Mouse (Mus musculus) Patski (cell line): ENCODE data around the gene Fam111a. TPM values are rescaled to one million over a fixed set of nuclear protein-coding genes. Genes with fewer than 3 reads are reported as not detected.

Experiments used
- ATAC-seq: fragments of 100-300 bp; one replicate; pipeline ENCODE4 v1.8.0; 2021
- CTCF ChIA-PET: fragments of 350-600 bp; sonication (Branson Sonifier 250); formaldehyde crosslinking; loops from one replicate; lab custom pipeline; 2022; ENCODE audit warnings: inconsistent platforms; lab: Charles Lee
- POLR2A ChIA-PET: fragments of 350-600 bp; sonication (Branson Sonifier 250); formaldehyde crosslinking; loops from one replicate; lab custom pipeline; 2022; ENCODE audit warnings: antibody characterized with exemption, inconsistent platforms; lab: Charles Lee
- DNase-seq: peaks from one replicate; pipeline ENCODE4 v3.0.0-alpha.2; 2011; ENCODE audit warnings: low read depth, low spot score
- H3K27me3 ChIP-seq: fragments of 371-371 bp; one replicate; pipeline ENCODE4 v1.5.1; 2021
- CTCF ChIP-seq: fragments of 100-300 bp; IDR thresholded peaks from one replicate; pipeline ENCODE4 v1.5.1; 2021
- in situ Hi-C: fragments of 300-500 bp; cut with MboI; formaldehyde crosslinking; loops from 3 replicates; pipeline ENCODE4 v1.11.1; 2018; ENCODE audit warnings: low pct_unique_long_range_greater_than_20kb, mixed read lengths
- polyA plus RNA-seq: library from polyadenylated mRNA; unstranded; gene quantifications from one replicate; pipeline ENCODE4 v1.2.3, GENCODE M21; 2021

Fam111a gene
- polyA plus RNA-seq, 1 experiment from 2014 or later = 0.01 TPM

GRCm38 (mm10) chr19:12598674-12599073 lies 53.1 kb downstream of the Fam111a start:
- POLR2A ChIA-PET = interaction anchor here (1.0 kb wide), 1 partner anchor 197 kb away, joined by 3 read pairs; the partner anchor contains the start of genes Lpxn and Zfp91
- ATAC-seq (no peak), DNase-seq (no peak)
- CTCF ChIA-PET = interaction anchor here (0.6 to 1.7 kb wide), 5 partner anchors 20 to 197 kb away, joined by 3 to 5 read pairs (median 3); partner anchors contain the start of genes Lpxn and Zfp91
- TF ChIP-seq CTCF = no peak
- no peaks in the 10 kb centered on the region for H3K27me3 ChIP-seq
- in situ Hi-C loops = no loop called here

GRCm38 (mm10) chr19:12599674-12600073 lies 54.1 kb downstream of the Fam111a start, which contains the start of gene Gm4952:
TSS of gene Gm4952 (plus strand) at chr19:12599974.
- in situ Hi-C loops = no loop called here
- DNase-seq = no peak
- TF ChIP-seq CTCF = no peak
- H3K27me3 ChIP-seq = no peaks in the 10 kb centered on the region
- ATAC-seq = no peak
- POLR2A ChIA-PET = no interaction called here
- CTCF ChIA-PET = interaction anchor here (0.9 to 1.7 kb wide), 5 partner anchors 19 to 206 kb away, joined by 3 to 5 read pairs (median 4); partner anchors contain the start of genes Lpxn and Zfp91

GRCm38 (mm10) chr19:12600684-12601480 lies 55.3 kb downstream of the Fam111a start:
- ChIA-PET CTCF (no interaction called here), POLR2A (no interaction called here)
- H3K27me3 ChIP-seq = no peaks in the 10 kb centered on the region
- DNase-seq = no peak
- no peak for ATAC-seq
- in situ Hi-C loops = no loop called here
- no peak for TF ChIP-seq CTCF

GRCm38 (mm10) chr19:12608336-12608735 lies 62.8 kb downstream of the Fam111a start:
- ChIA-PET CTCF (no interaction called here), POLR2A (no interaction called here)
- in situ Hi-C loops = no loop called here
- TF ChIP-seq CTCF = no peak
- DNase-seq (no peak), ATAC-seq (no peak)
- peaks cover 3% of the 10 kb centered on the region for H3K27me3 ChIP-seq

- ChIA-PET POLR2A (no interaction called here), CTCF (interaction anchor here (1.0 to 2.6 kb wide), 4 partner anchors 9 to 17 kb away, joined by 3 to 8 read pairs (median 3); no protein-coding TSS in a partner anchor)
- no peak for ATAC-seq
- DNase-seq = no peak
- in situ Hi-C loops = no loop called here
- TF ChIP-seq CTCF = no peak
- peaks cover 24% of the 10 kb centered on the region for H3K27me3 ChIP-seq
Measured at GRCm38 (mm10) chr19:12613646-12614045, 68.1 kb downstream of the Fam111a start.

- CTCF ChIA-PET = no interaction called here
- peaks cover 3% of the 10 kb centered on the region for H3K27me3 ChIP-seq
- TF ChIP-seq CTCF = no peak
- ATAC-seq = no peak
- in situ Hi-C loops = no loop called here
- POLR2A ChIA-PET = interaction anchor here (0.5 kb wide), 1 partner anchor 834 kb away, joined by 3 read pairs; no protein-coding TSS in a partner anchor
- peak; percentile 2 for DNase-seq
Measured at GRCm38 (mm10) chr19:12633176-12633575, 87.6 kb downstream of the Fam111a start, which contains the start of gene Glyat. TSS of gene Glyat (plus strand) at chr19:12633308.

- ChIA-PET CTCF (no interaction called here), POLR2A (interaction anchor here (0.6 kb wide), 1 partner anchor 170 kb away, joined by 3 read pairs; no protein-coding TSS in a partner anchor)
- TF ChIP-seq CTCF = no peak
- H3K27me3 ChIP-seq = peaks cover 5% of the 10 kb centered on the region
- in situ Hi-C loops = no loop called here
- ATAC-seq (no peak), DNase-seq (no peak)
Measured at GRCm38 (mm10) chr19:12634259-12634658, 88.7 kb downstream of the Fam111a start.

- ATAC-seq (peak; percentile 78), DNase-seq (peak; percentile 1)
- ChIA-PET CTCF (no interaction called here), POLR2A (no interaction called here)
- in situ Hi-C loops = no loop called here
- peaks cover 5% of the 10 kb centered on the region for H3K27me3 ChIP-seq
- no peak for TF ChIP-seq CTCF
Measured at GRCm38 (mm10) chr19:12634963-12635362, 89.4 kb downstream of the Fam111a start.

GRCm38 (mm10) chr19:12636863-12637262 lies 91.3 kb downstream of the Fam111a start:
- H3K27me3 ChIP-seq = peaks cover 3% of the 10 kb centered on the region
- in situ Hi-C loops = no loop called here
- TF ChIP-seq CTCF = no peak
- CTCF ChIA-PET = interaction anchor here (2.0 kb wide), 1 partner anchor 12 kb away, joined by 7 read pairs; no protein-coding TSS in a partner anchor
- ATAC-seq = no peak
- POLR2A ChIA-PET = interaction anchor here (0.7 kb wide), 1 partner anchor 165 kb away, joined by 4 read pairs; no protein-coding TSS in a partner anchor
- DNase-seq = no peak

GRCm38 (mm10) chr19:12638049-12638448 lies 92.5 kb downstream of the Fam111a start:
- in situ Hi-C loops = no loop called here
- TF ChIP-seq CTCF = no peak
- H3K27me3 ChIP-seq = peaks cover 3% of the 10 kb centered on the region
- no peak for DNase-seq
- ChIA-PET POLR2A (no interaction called here), CTCF (interaction anchor here (0.9 to 1.0 kb wide), 2 partner anchors 19 to 39 kb away, joined by 3 read pairs; no protein-coding TSS in a partner anchor)
- ATAC-seq = no peak

Other genes starting within 250 kb of the Fam111a start
- gene Olfr1436, start 246.6 kb upstream of the Fam111a start, polyA plus RNA-seq = not detected
- not detected for gene Olfr1437, start 220.6 kb upstream of the Fam111a start, polyA plus RNA-seq
- gene Olfr1438-ps1, start 209.8 kb upstream of the Fam111a start, polyA plus RNA-seq = not detected
- gene Olfr1440, start 158.5 kb upstream of the Fam111a start, polyA plus RNA-seq = not detected
- gene Olfr1441, start 128.3 kb upstream of the Fam111a start, polyA plus RNA-seq = not detected
- gene Pfpl, start 117.8 kb upstream of the Fam111a start, polyA plus RNA-seq = not detected
- 0.19 TPM for gene Mpeg1, start 85.0 kb upstream of the Fam111a start, polyA plus RNA-seq
- 36.4 TPM for gene Dtx4, start 44.3 kb upstream of the Fam111a start, polyA plus RNA-seq
- 0.04 TPM for gene Gm4952, start 54.2 kb downstream of the Fam111a start, polyA plus RNA-seq
- gene Glyat, start 87.6 kb downstream of the Fam111a start, polyA plus RNA-seq = 0.64 TPM
- gene Olfr1442, start 124.7 kb downstream of the Fam111a start, polyA plus RNA-seq = not detected
- gene Olfr1443, start 132.4 kb downstream of the Fam111a start, polyA plus RNA-seq = not detected
- gene Keg1, start 150.0 kb downstream of the Fam111a start, polyA plus RNA-seq = 0.81 TPM
- 59.9 TPM for gene Cntf, start 219.9 kb downstream of the Fam111a start, polyA plus RNA-seq